ENCODE assay signal across 8 mouse cellular contexts in the genomic region with DNA sequence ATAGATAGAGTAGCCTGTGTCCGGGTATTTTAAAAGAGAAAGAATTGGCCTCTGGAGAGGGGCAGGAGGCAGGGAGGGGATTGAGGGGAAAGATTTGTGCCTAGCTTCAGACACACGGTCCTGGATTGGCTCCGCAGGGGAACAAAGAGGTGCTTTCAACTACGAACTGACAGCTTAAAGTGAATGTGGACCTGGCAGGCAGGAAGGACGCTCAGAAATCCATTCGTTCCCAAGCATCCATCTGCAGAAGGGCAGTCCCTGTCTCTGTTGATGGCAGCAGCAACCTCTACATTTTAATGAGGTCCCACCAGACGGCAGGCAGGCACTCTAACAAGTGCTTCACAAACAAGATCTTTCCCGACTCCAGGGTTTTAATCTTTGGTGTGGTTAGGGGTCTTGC. TPM values are rescaled to one million over a fixed set of nuclear protein-coding genes. Genes with fewer than 3 reads are reported as not detected.
DNase-seq lines count a peak whose midpoint lies in the region; ATAC-seq lines count a peak whose summit lies in the region.

No protein-coding gene starts in this region.

- peak overlapping the region; percentile 27 for H3K4me3 ChIP-seq in hindbrain, embryonic 12.5 days

- no peaks in the 10 kb centered on the region for H3K9me3 ChIP-seq in hindbrain, embryonic 12.5 days (replicated peaks)

- 3% methylated on average over 8 of the region's 8 CpGs for WGBS in hindbrain, embryonic 12.5 days

- H3K27me3 ChIP-seq in hindbrain, embryonic 12.5 days = no peaks in the 10 kb centered on the region

- peak overlapping the region; percentile 63 for H3K4me2 ChIP-seq in hindbrain, embryonic 12.5 days (replicated peaks)

- no peak overlapping the region for H3K27ac ChIP-seq in hindbrain, embryonic 12.5 days

- peaks cover 15% of the 10 kb centered on the region for H3K4me1 ChIP-seq in hindbrain, embryonic 12.5 days

- DNase-seq in cerebellum, postnatal 25 days = peak; percentile 17 to 22
- no peak for DNase-seq in cerebellum, adult 11 months
- DNase-seq in right cerebral cortex, postnatal 4 days = peak; percentile 18
- no peak for DNase-seq in right cerebral cortex, adult 2 months (ENCODE audit: low spot score in 2 of 2)
- DNase-seq in mesoderm, embryonic 11.5 days (ENCODE audit: low read depth, low spot score) = peak; percentile 37
- DNase-seq in frontal cortex, adult 2 months (ENCODE audit: extremely low spot score in 1 of 2, low spot score in 1 of 2) = no peak
- DNase-seq in urinary bladder, postnatal 4 days (ENCODE audit: low spot score in 2 of 2) = no peak

- H3K9ac ChIP-seq in hindbrain, embryonic 12.5 days = peak overlapping the region; percentile 20; the same call in 1 of the 2 replicates

- H3K36me3 ChIP-seq in hindbrain, embryonic 12.5 days = no peaks in the 10 kb centered on the region

- ATAC-seq in hindbrain, embryonic 12.5 days (ENCODE audit: low FRiP score) = peak; percentile 53

RNA-seq across cellular contexts. Expression of a gene that starts 40.3 kb away (rescaled TPM):
- 69.8 and 85.6 TPM in 2 replicates for polyA plus RNA-seq in hindbrain, embryonic 12.5 days (2016; fragmentation: Nextera tagmentation; extraction: Ambion mirVana)
- 75.9 and 87.6 TPM in 2 replicates for polyA plus RNA-seq in frontal cortex, adult 2 months (2012; rRNA removed)

RNA-seq across cellular contexts. Expression of a gene that starts 47.8 kb away (rescaled TPM):
- 74.0 and 75.0 TPM in 2 replicates for polyA plus RNA-seq in hindbrain, embryonic 12.5 days (2016; fragmentation: Nextera tagmentation; extraction: Ambion mirVana)
- polyA plus RNA-seq in frontal cortex, adult 2 months (2012; rRNA removed) = 24.5 and 25.0 TPM in 2 replicates

Comparison
In these comparisons a context has a peak if more than half of its experiments do, and no peak if none do; other contexts are left out.
1. DNase-seq: peak in cerebellum, postnatal 25 days (2 of 2), right cerebral cortex, postnatal 4 days (single experiment) and mesoderm, embryonic 11.5 days (single experiment); none in cerebellum, adult 11 months (single experiment), right cerebral cortex, adult 2 months (0 of 2), frontal cortex, adult 2 months (0 of 2) and urinary bladder, postnatal 4 days (0 of 2).